Mouse (Mus musculus) MEL (cell line): ENCODE measurements at regions not wholly inside any gene's neighbourhood (a gene's known extent, or its start where the extent isn't known, plus 50 kb on each side); places are given as distances from the start of the nearest gene placed in this dataset.

ENCODE experiments used
- DNase-seq: peaks from one replicate; pipeline ENCODE4 v3.0.0; 2011; ENCODE audit warnings: low read depth, low spot score
- H3K27ac ChIP-seq: 2 replicates; pipeline ENCODE4 v1.5.1; 2012; ENCODE audit warnings: low read depth, mild to moderate bottlenecking, control low read depth, low read length, moderate library complexity; ENCODE audit not compliant: control insufficient read depth
- H3K27me3 ChIP-seq, 2 experiments: fragments of 150-350 bp in 1 of 2; sonication (generic) in 1 of 2; 2 replicates each; pipeline ENCODE4 v1.6.1; 2012; ENCODE audit warnings: low read length in 2 of 2, mild to moderate bottlenecking in 2 of 2, improper control_type of control experiment in 1 of 2, moderate library complexity in 1 of 2; ENCODE audit not compliant: insufficient read depth in 2 of 2, control insufficient read depth in 1 of 2
- H3K36me3 ChIP-seq, 2 experiments: 2 replicates each; pipeline ENCODE4 v1.6.1; 2012 to 2014; ENCODE audit warnings: low read length in 2 of 2, improper control_type of control experiment in 1 of 2, inconsistent platforms in 1 of 2, mild to moderate bottlenecking in 1 of 2; ENCODE audit not compliant: insufficient read depth in 2 of 2, control insufficient read depth in 1 of 2
- H3K4me1 ChIP-seq, 2 experiments: fragments of 150-350 bp in 1 of 2; sonication (generic) in 1 of 2; 2 replicates each; pipeline ENCODE4 v1.6.1; 2012; ENCODE audit warnings: low read length in 2 of 2, improper control_type of control experiment in 1 of 2, mild to moderate bottlenecking in 1 of 2; ENCODE audit not compliant: insufficient read depth in 2 of 2, control insufficient read depth in 1 of 2
- H3K4me3 ChIP-seq, 2 experiments: fragments of 150-350 bp in 1 of 2; sonication (generic) in 1 of 2; 2 replicates each; pipeline ENCODE4 v1.5.1; 2012; ENCODE audit warnings: low read depth in 2 of 2, low read length in 2 of 2, mild to moderate bottlenecking in 2 of 2, moderate library complexity in 2 of 2, control low read depth in 1 of 2, improper control_type of control experiment in 1 of 2; ENCODE audit not compliant: control insufficient read depth in 1 of 2, insufficient read depth in 1 of 2
- H3K79me2 ChIP-seq: 2 replicates; pipeline ENCODE4 v1.6.1; 2012; ENCODE audit warnings: mild to moderate bottlenecking, low read length, moderate library complexity; ENCODE audit not compliant: control insufficient read depth, poor library complexity, insufficient read depth
- H3K9ac ChIP-seq: 2 replicates; pipeline ENCODE4 v1.6.1; 2012; ENCODE audit warnings: low read depth, mild to moderate bottlenecking, control low read depth, low read length, moderate library complexity; ENCODE audit not compliant: control insufficient read depth, poor library complexity, severe bottlenecking
- H3K9me3 ChIP-seq: fragments of 150-350 bp; sonication (generic); replicated peaks from 2 replicates; pipeline ENCODE4 v1.6.1; 2012; ENCODE audit warnings: mild to moderate bottlenecking, low read length, improper control_type of control experiment, moderate library complexity; ENCODE audit not compliant: insufficient read depth
- BHLHE40 ChIP-seq: IDR thresholded peaks from 2 replicates; pipeline ENCODE4 v1.6.1; 2012; ENCODE audit warnings: low read depth, mild to moderate bottlenecking, inconsistent platforms, low read length, improper control_type of control experiment, borderline replicate concordance
- CHD2 ChIP-seq: IDR thresholded peaks from 2 replicates; pipeline ENCODE4 v1.6.1; 2011; ENCODE audit warnings: low read length, improper control_type of control experiment
- E2F4 ChIP-seq: IDR thresholded peaks from 2 replicates; pipeline ENCODE4 v1.6.1; 2011; ENCODE audit warnings: low read depth, low read length, improper control_type of control experiment, borderline replicate concordance
- HCFC1 ChIP-seq: IDR thresholded peaks from 2 replicates; pipeline ENCODE4 v1.6.1; 2012; ENCODE audit warnings: low read depth, mild to moderate bottlenecking, inconsistent platforms, low read length, improper control_type of control experiment, moderate library complexity
- KAT2A ChIP-seq: conservative IDR thresholded peaks from 2 replicates; pipeline ENCODE4 v1.6.1; 2012; ENCODE audit warnings: low read depth, low read length, improper control_type of control experiment, inconsistent platforms
- MAFK ChIP-seq: IDR thresholded peaks from 2 replicates; pipeline ENCODE4 v1.6.1; 2011; ENCODE audit warnings: low read depth, mild to moderate bottlenecking, low read length, improper control_type of control experiment, borderline replicate concordance
- MEF2A ChIP-seq: IDR thresholded peaks from 2 replicates; pipeline ENCODE4 v1.6.1; 2014; ENCODE audit warnings: low read depth, mild to moderate bottlenecking, inconsistent platforms, low read length, improper control_type of control experiment; ENCODE audit not compliant: poor library complexity, insufficient replicate concordance, severe bottlenecking; ENCODE audit errors: extremely low read depth
- MXI1 ChIP-seq: IDR thresholded peaks from 2 replicates; pipeline ENCODE4 v1.6.1; 2011; ENCODE audit warnings: mild to moderate bottlenecking, low read depth, low read length, improper control_type of control experiment
- NELFE ChIP-seq: IDR thresholded peaks from 2 replicates; pipeline ENCODE4 v1.6.1; 2011; ENCODE audit warnings: low read depth, low read length, improper control_type of control experiment
- NRF1 ChIP-seq: IDR thresholded peaks from 2 replicates; pipeline ENCODE4 v1.6.1; 2014; ENCODE audit warnings: low read depth, mild to moderate bottlenecking, inconsistent platforms, low read length, improper control_type of control experiment, moderate library complexity; ENCODE audit not compliant: poor library complexity, insufficient read depth, severe bottlenecking
- POLR2AphosphoS5 ChIP-seq: IDR thresholded peaks from 2 replicates; pipeline ENCODE4 v1.6.1; 2012; ENCODE audit warnings: low read depth, borderline replicate concordance, mild to moderate bottlenecking, inconsistent platforms, low read length, moderate library complexity, mixed read lengths
- RAD21 ChIP-seq: IDR thresholded peaks from 2 replicates; pipeline ENCODE4 v1.6.1; 2011; ENCODE audit warnings: mild to moderate bottlenecking, low read depth, low read length, improper control_type of control experiment
- SIN3A ChIP-seq: IDR thresholded peaks from 2 replicates; pipeline ENCODE4 v1.6.1; 2012; ENCODE audit warnings: low read length, improper control_type of control experiment, inconsistent platforms
- TAL1 ChIP-seq: IDR thresholded peaks from 2 replicates; pipeline ENCODE4 v1.6.1; 2012; ENCODE audit warnings: mild to moderate bottlenecking, inconsistent platforms, low read length, moderate library complexity, mixed read lengths
- TBP ChIP-seq: IDR thresholded peaks from 2 replicates; pipeline ENCODE4 v1.8.0; 2011; ENCODE audit warnings: low read depth, low read length, improper control_type of control experiment
- ZC3H11A ChIP-seq: IDR thresholded peaks from 2 replicates; pipeline ENCODE4 v1.6.1; 2012; ENCODE audit warnings: low read depth, mild to moderate bottlenecking, inconsistent platforms, low read length, improper control_type of control experiment
- ZMIZ1 ChIP-seq: IDR thresholded peaks from 2 replicates; pipeline ENCODE4 v1.6.1; 2012; ENCODE audit warnings: low read depth, mild to moderate bottlenecking, inconsistent platforms, low read length, improper control_type of control experiment, moderate library complexity
- ZNF384 ChIP-seq: IDR thresholded peaks from 2 replicates; pipeline ENCODE4 v1.6.1; 2012; ENCODE audit warnings: low read depth, mild to moderate bottlenecking, inconsistent platforms, low read length, improper control_type of control experiment

DNA sequence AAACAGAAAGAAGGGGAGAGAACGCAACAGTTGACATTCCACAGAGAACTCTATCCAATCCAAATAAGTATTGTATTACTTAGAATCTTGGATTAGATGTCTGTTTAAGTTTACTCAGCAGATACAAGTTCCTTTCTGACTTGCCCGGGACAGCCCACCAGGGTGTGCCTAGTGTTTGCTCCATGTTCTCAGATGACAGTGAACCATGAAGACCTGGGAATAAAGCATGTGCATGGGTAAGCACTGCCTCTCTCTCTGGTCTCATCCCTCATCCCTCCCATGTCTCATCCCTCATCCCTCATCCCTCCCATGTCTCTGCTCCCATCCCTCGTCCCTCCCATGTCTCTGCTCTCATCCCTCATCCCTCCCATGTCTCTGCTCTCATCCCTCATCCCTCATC, 73.7 kb upstream of the S1pr1 start:
- no peak overlapping the region for H3K4me3 ChIP-seq
- TF ChIP-seq ZNF384 (no peak), TAL1 (no peak), CHD2 (no peak), KAT2A (no peak), BHLHE40 (no peak), MEF2A (no peak), MAFK (no peak), NRF1 (no peak), TBP (no peak)
- TF ChIP-seq, all 39 proteins: peak for 0

DNA sequence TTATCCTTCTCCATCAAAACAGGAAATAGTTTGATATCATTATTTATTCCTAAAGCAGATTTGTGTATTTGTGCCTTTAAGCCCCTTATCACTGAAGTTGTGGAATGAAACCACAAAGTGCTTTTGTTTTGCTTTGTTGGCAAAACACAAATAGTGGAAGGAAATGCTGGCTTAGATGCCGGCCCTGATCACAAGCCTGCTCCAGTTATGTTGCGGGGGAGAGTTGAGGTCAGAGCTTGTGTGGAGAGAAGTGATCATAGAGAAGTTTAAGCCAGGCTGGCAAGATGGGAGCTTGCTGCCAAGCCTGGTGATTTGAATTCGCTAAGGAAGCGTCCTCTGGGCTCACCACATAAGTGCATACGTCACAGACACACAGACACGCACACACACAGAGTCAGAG, 74.2 kb upstream of the S1pr1 start:
- Histone ChIP-seq H3K27ac (no peak overlapping the region), H3K79me2 (no peaks in the 10 kb centered on the region), H3K4me3 (no peak overlapping the region), H3K4me1 (peaks cover 3 to 6% of the 10 kb centered on the region in 2 experiments; a peak in 2 of 4 replicates), H3K9me3 (no peaks in the 10 kb centered on the region), H3K27me3 (peaks cover 0 to 3% of the 10 kb centered on the region in 2 experiments; a peak in 1 of 4 replicates), H3K9ac (no peak overlapping the region), H3K36me3 (peaks cover 0 to 4% of the 10 kb centered on the region in 2 experiments; a peak in 1 of 4 replicates)
- TF ChIP-seq MXI1: no peak
- TF ChIP-seq CHD2: no peak
- TF ChIP-seq E2F4: no peak
- no peak for TF ChIP-seq KAT2A
- TF ChIP-seq MEF2A: no peak
- TF ChIP-seq ZMIZ1: no peak
- TF ChIP-seq NELFE: no peak
- TF ChIP-seq HCFC1: no peak
- TF ChIP-seq ZNF384: no peak
- no peak for TF ChIP-seq RAD21
- no peak for TF ChIP-seq SIN3A
- TF ChIP-seq TAL1: no peak
- TF ChIP-seq POLR2AphosphoS5: no peak
- no peak for TF ChIP-seq ZC3H11A
- no peak for DNase-seq

More for the DNA sequence above, 73.7 kb upstream of the S1pr1 start:
- DNase-seq: no peak
- Histone ChIP-seq H3K36me3 (peaks cover 0 to 4% of the 10 kb centered on the region in 2 experiments; a peak in 1 of 4 replicates), H3K79me2 (no peaks in the 10 kb centered on the region), H3K4me1 (peaks cover 3 to 4% of the 10 kb centered on the region in 2 experiments; a peak in 2 of 4 replicates), H3K27me3 (peaks cover 0 to 6% of the 10 kb centered on the region in 2 experiments; a peak in 2 of 4 replicates), H3K27ac (no peak overlapping the region), H3K9ac (no peak overlapping the region), H3K9me3 (no peaks in the 10 kb centered on the region)
